Mouse (Mus musculus): ENCODE measurements around the gene Hist1h4d. TPM values are rescaled to one million over a fixed set of nuclear protein-coding genes. Genes with fewer than 3 reads are reported as not detected.
"Not testable (repeated sequence)": the region's sequence is repeated elsewhere in the genome, so short reads cannot be mapped to it uniquely, and the experiment has no call there.

Hist1h4d gene
- total and polyA plus RNA-seq, 2 experiments from 2014 or later = 25.0 to 695 TPM

DNA sequence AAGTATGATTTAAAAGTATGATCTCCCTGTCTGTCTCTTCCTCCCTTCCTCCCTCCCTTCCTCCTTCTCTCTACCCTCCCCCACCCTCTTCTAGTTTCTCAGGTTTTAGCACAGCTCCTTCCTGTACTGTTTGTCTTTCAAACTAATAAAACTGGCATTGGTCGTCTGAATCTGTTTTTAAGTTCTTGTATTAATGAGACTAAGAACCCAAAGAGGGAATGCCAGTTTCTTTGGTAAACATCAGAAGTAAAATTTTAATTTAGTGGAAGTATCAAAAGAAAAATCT, 5.5 kb downstream of the Hist1h4d start:
- ATAC-seq (no peak), DNase-seq (no peak)
- peak overlapping the region; percentile 37; the same call in 1 of the 2 replicates for H3K9ac ChIP-seq
- peak overlapping the region; percentile 72 for H3K4me2 ChIP-seq (ENCODE audit: low read depth)
- 0 out of 2 replicates have a peak overlapping the region, but pooled peaks have one; percentile 47 for H3K4me3 ChIP-seq (ENCODE audit: low read depth, low read length)
- H3K9me3 ChIP-seq (ENCODE audit: low read length) = no peaks in the 10 kb centered on the region
- no peak for TF ChIP-seq CTCF (IDR thresholded peaks at IDR 0.05; ENCODE audit: low read depth)
- no peaks in the 10 kb centered on the region for H3K27me3 ChIP-seq (ENCODE audit: insufficient read depth, low read length)
- H3K27ac ChIP-seq (ENCODE audit: low read depth, low read length) = peak overlapping the region; percentile 81; the same call in 1 of the 2 replicates
- H3K4me1 ChIP-seq (ENCODE audit: insufficient read depth) = peaks cover 10% of the 10 kb centered on the region; the same call in 1 of the 2 replicates
- H3K36me3 ChIP-seq (ENCODE audit: insufficient read depth) = no peaks in the 10 kb centered on the region
- 6% methylated on average over 1 of the region's 1 CpGs for WGBS

DNA sequence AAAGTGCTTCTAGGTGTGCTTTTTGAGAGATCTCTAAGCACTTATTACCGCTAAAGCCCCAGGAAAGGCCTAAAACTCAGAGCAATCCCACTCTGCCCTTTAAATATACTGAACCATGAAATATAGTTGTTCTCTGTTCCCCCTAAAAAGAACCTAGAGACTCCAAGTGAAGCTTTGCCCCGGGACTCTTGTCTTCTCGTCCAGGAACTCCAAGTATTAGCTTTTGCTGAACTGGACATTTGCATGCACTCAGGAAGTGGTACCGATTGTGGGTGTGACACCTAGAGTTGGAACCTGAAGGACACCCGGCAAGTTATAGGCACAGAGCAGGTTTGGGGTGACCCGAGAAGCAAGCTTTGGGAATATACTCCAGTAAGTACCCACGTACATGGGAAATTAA, 9.8 kb downstream of the Hist1h4d start:
- Histone ChIP-seq H3K4me2 (ENCODE audit: low read depth) (no peak overlapping the region), H3K27me3 (ENCODE audit: insufficient read depth, low read length) (no peaks in the 10 kb centered on the region), H3K27ac (ENCODE audit: low read depth, low read length) (no peak overlapping the region), H3K4me3 (ENCODE audit: low read depth, low read length) (no peak overlapping the region), H3K9ac (no peak overlapping the region), H3K36me3 (ENCODE audit: insufficient read depth) (no peaks in the 10 kb centered on the region), H3K9me3 (ENCODE audit: low read length) (no peaks in the 10 kb centered on the region), H3K4me1 (ENCODE audit: insufficient read depth) (no peaks in the 10 kb centered on the region)
- WGBS = 95% methylated on average over 7 of the region's 7 CpGs
- ATAC-seq (no peak), DNase-seq (no peak)
- no peak for TF ChIP-seq CTCF (IDR thresholded peaks at IDR 0.05; ENCODE audit: low read depth)

DNA sequence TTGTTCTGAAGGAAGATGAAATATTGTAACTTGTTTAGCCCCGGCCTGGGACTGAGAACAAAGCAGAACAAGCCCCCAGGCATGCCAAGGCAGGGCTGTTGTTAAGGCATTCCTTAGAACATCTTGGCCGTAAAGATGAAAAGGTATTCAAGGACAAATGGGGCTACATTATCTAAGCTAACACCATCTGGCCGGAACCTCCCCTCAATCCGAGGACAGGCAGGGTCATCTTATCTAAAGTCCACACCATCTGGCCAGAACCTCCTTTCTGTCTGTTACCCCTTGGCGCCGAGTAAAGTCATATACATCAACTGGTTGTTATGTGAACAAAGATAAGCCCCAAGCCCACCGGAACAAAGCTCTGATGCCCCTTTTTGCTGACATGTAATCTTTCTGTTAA, 10.5 kb downstream of the Hist1h4d start:
- not testable (repeated sequence) for H3K4me3 ChIP-seq (ENCODE audit: low read depth, low read length); H3K4me2 ChIP-seq (ENCODE audit: low read depth); H3K4me1 ChIP-seq (ENCODE audit: insufficient read depth); H3K9ac ChIP-seq; H3K36me3 ChIP-seq (ENCODE audit: insufficient read depth); DNase-seq; ATAC-seq; H3K27me3 ChIP-seq (ENCODE audit: insufficient read depth, low read length); H3K9me3 ChIP-seq (ENCODE audit: low read length); H3K27ac ChIP-seq (ENCODE audit: low read depth, low read length)
- WGBS = 92% methylated on average over 7 of the region's 7 CpGs

DNA sequence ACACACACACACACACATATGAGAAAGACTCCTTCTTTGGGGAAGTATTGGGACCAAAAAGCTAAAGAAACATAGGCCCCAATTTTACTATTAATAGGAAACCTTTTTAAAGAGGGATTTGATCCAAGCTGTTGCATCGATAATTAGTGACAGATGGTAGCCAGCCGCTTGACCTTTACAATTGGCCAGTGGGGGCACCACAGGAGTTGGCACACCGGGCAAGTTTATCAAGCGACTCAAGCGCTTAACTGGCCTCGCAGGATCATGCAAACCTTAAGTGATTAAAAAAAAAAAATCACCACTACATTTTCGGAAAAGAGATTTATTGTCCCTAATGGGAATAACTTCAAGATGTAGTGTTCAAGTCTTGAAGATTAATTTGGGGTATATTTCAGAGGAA, 11.2 kb downstream of the Hist1h4d start:
- Histone ChIP-seq H3K27me3 (ENCODE audit: insufficient read depth, low read length) (no peaks in the 10 kb centered on the region), H3K4me3 (ENCODE audit: low read depth, low read length) (no peak overlapping the region), H3K27ac (ENCODE audit: low read depth, low read length) (no peak overlapping the region), H3K4me1 (ENCODE audit: insufficient read depth) (no peaks in the 10 kb centered on the region), H3K36me3 (ENCODE audit: insufficient read depth) (no peaks in the 10 kb centered on the region), H3K4me2 (ENCODE audit: low read depth) (no peak overlapping the region), H3K9ac (no peak overlapping the region), H3K9me3 (ENCODE audit: low read length) (no peaks in the 10 kb centered on the region)
- WGBS = 88% methylated on average over 7 of the region's 7 CpGs
- TF ChIP-seq CTCF (IDR thresholded peaks at IDR 0.05; ENCODE audit: low read depth) = no peak
- ATAC-seq (no peak), DNase-seq (no peak)

DNA sequence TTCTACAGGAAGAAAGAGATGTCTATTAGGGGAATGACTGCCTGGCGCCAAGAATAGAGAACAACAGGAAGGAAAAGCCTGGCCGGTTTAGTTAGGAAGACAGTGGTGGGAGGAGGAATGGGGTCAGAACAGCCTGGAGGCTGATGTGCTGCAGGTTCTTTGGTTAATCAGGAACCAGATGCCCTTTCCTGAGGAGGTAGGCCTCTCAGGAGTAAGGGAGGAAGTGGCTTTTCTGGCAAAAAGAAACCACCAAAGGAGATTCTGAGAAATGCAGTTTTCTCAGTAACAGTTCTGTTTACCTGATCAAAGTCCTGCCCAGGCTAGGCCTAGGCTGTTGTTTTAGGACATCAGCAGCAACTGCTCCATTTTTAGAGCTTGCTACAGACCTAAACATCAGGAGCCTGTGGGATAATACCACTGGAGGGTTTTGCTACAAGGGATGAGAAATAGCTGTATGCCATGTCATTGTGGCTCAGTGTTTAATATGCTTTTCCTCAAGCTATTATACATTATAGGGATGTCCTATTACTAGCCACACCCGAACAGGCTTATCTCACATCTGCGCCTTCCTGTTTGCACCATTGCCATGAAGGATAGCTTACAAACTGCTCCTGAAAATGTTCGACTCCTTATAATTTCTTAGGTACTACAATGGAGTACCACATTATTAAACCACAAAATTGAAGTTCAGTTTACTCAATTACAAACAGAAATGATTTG, 11.8 kb downstream of the Hist1h4d start:
- Histone ChIP-seq H3K9me3 (ENCODE audit: low read length) (no peaks in the 10 kb centered on the region), H3K4me3 (ENCODE audit: low read depth, low read length) (no peak overlapping the region), H3K27ac (ENCODE audit: low read depth, low read length) (no peak overlapping the region), H3K27me3 (ENCODE audit: insufficient read depth, low read length) (no peaks in the 10 kb centered on the region), H3K9ac (no peak overlapping the region), H3K36me3 (ENCODE audit: insufficient read depth) (no peaks in the 10 kb centered on the region), H3K4me2 (ENCODE audit: low read depth) (no peak overlapping the region), H3K4me1 (ENCODE audit: insufficient read depth) (no peaks in the 10 kb centered on the region)
- WGBS = 84% methylated on average over 5 of the region's 5 CpGs
- DNase-seq = no peak
- no peak for ATAC-seq
- TF ChIP-seq CTCF (IDR thresholded peaks at IDR 0.05; ENCODE audit: low read depth) = no peak

DNA sequence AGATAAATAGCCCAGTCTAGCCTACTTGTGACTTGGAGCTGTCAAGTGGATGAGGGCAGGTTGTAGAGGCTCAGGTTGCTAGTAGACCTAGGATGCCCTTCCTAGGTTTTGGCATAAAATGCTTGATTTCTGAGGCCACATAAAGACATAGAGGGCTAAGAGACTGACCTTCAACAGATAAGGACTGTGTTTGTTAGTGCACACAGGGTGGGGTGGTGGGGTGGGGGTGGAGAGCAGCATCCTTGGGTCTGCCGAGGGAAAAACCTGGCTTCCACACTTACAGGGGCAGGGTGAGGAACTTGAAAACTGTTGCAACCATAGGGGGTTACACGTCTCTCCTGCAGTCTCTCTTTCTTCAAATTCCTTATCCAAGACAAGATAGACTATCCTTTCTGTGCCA, 13.8 kb downstream of the Hist1h4d start:
- Histone ChIP-seq H3K27ac (ENCODE audit: low read depth, low read length) (no peak overlapping the region), H3K27me3 (ENCODE audit: insufficient read depth, low read length) (no peaks in the 10 kb centered on the region), H3K9me3 (ENCODE audit: low read length) (no peaks in the 10 kb centered on the region), H3K4me2 (ENCODE audit: low read depth) (no peak overlapping the region), H3K4me3 (ENCODE audit: low read depth, low read length) (no peak overlapping the region), H3K4me1 (ENCODE audit: insufficient read depth) (no peaks in the 10 kb centered on the region), H3K9ac (no peak overlapping the region), H3K36me3 (ENCODE audit: insufficient read depth) (no peaks in the 10 kb centered on the region)
- TF ChIP-seq CTCF (IDR thresholded peaks at IDR 0.05; ENCODE audit: low read depth) = no peak
- ATAC-seq (no peak), DNase-seq (no peak)
- WGBS = 91% methylated on average over 2 of the region's 2 CpGs

DNA sequence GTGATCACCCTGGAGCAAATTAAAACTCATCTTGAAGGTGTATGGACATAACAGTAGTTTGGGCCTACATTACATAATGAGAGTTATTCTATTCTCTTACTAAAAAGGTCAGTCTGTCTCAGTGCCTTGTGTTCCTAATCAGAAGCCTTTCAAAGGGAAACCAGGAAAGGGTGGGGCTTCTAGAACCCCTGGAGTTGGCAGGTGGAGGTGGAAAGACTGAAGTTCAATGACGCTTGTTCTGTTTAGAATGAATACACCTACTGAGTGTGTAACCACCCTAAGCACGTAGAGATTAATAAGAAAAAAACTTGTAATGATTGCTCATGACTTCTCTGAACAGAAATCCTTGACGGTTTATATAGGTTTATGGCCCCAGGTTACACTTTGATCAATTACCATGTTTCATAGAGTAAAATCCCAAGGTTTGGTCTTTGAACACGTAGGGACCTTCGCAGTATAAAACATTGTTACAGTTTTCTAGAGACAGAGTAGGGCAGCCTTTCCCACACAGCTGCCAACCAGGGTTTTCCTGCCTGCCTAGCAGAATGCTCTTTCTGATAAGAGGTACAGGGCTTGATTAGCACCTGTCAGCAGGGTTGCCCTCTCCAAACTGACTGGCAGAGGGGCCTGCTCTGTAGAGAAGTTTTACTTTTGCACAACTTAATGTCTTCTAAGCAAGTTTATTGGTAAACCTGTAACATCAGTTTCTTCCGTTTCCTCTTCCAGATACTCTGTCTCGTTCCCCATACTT, 14.4 kb downstream of the Hist1h4d start:
- no peak overlapping the region for H3K9ac ChIP-seq
- no peak overlapping the region for H3K27ac ChIP-seq (ENCODE audit: low read depth, low read length)
- ATAC-seq (no peak), DNase-seq (no peak)
- no peaks in the 10 kb centered on the region for H3K36me3 ChIP-seq (ENCODE audit: insufficient read depth)
- WGBS = 86% methylated on average over 7 of the region's 7 CpGs
- no peaks in the 10 kb centered on the region for H3K4me1 ChIP-seq (ENCODE audit: insufficient read depth)
- no peak overlapping the region for H3K4me3 ChIP-seq (ENCODE audit: low read depth, low read length)
- H3K27me3 ChIP-seq (ENCODE audit: insufficient read depth, low read length) = no peaks in the 10 kb centered on the region
- no peak for TF ChIP-seq CTCF (IDR thresholded peaks at IDR 0.05; ENCODE audit: low read depth)
- H3K4me2 ChIP-seq (ENCODE audit: low read depth) = no peak overlapping the region
- H3K9me3 ChIP-seq (ENCODE audit: low read length) = no peaks in the 10 kb centered on the region
